In genomic region chr3:38753446-38754205, GRCm38 (mm10) we compare ENCODE assay signal across 23 mouse cellular contexts.
DNase-seq lines count a peak whose midpoint lies in the region; ATAC-seq and TF ChIP-seq lines count a peak whose summit lies in the region.
"Had no signal": no experiment of that assay in that cellular context is flagged by ENCODE, and none has a peak within 500 bp of the region (broad histone marks: within the 10 kb centered on the region; RNA-seq: fewer than 3 reads in every experiment).

No protein-coding gene starts in this region.

- no peak for ATAC-seq in forebrain, postnatal 0 days
- ATAC-seq in kidney, embryonic 16.5 days (ENCODE audit: low FRiP score, low TSS enrichment): 0 out of 2 replicates have a peak, but pooled peaks have one; percentile 27
- ATAC-seq in midbrain, embryonic 15.5 days (replicated peaks): peak; percentile 52
- ATAC-seq: intestine, postnatal 0 days had no signal

- peak overlapping the region; percentile 22; the same call in 1 of the 2 replicates for H3K27ac ChIP-seq in forebrain, embryonic 10.5 days
- H3K27ac ChIP-seq in forebrain, postnatal 0 days (ENCODE audit: low read depth, low read length): no peak overlapping the region
- no peak overlapping the region for H3K27ac ChIP-seq in kidney, embryonic 16.5 days (ENCODE audit: low read length)
- no peak overlapping the region for H3K27ac ChIP-seq in kidney, adult 2 months (ENCODE audit: insufficient read depth, low read depth, low read length)
- H3K27ac ChIP-seq in midbrain, embryonic 15.5 days: peak overlapping the region; percentile 34; the same call in 1 of the 2 replicates
- H3K27ac ChIP-seq: heart, embryonic 13.5 days; limb, embryonic 12.5 days; liver, embryonic 13.5 days; lung, embryonic 15.5 days; macrophage; stomach, embryonic 15.5 days had no signal

- peaks cover 3% of the 10 kb centered on the region; the same call in 1 of the 2 replicates for H3K9me3 ChIP-seq in forebrain, embryonic 10.5 days
- H3K9me3 ChIP-seq in forebrain, postnatal 0 days (ENCODE audit: low read length): no peaks in the 10 kb centered on the region
- no peaks in the 10 kb centered on the region for H3K9me3 ChIP-seq in kidney, embryonic 16.5 days (ENCODE audit: low read length)
- no peaks in the 10 kb centered on the region for H3K9me3 ChIP-seq in midbrain, embryonic 15.5 days
- H3K9me3 ChIP-seq: heart, embryonic 13.5 days; limb, embryonic 12.5 days; liver, embryonic 13.5 days; lung, embryonic 15.5 days; stomach, embryonic 15.5 days had no signal

- H3K4me1 ChIP-seq in forebrain, embryonic 10.5 days: peaks cover 17% of the 10 kb centered on the region
- H3K4me1 ChIP-seq in forebrain, postnatal 0 days (ENCODE audit: insufficient read depth): no peaks in the 10 kb centered on the region
- peaks cover 14% of the 10 kb centered on the region for H3K4me1 ChIP-seq in kidney, embryonic 16.5 days (ENCODE audit: insufficient read depth, low read length)
- no peaks in the 10 kb centered on the region for H3K4me1 ChIP-seq in kidney, adult 2 months (ENCODE audit: control insufficient read depth, insufficient read depth, low read length)
- H3K4me1 ChIP-seq in midbrain, embryonic 15.5 days: peaks cover 12% of the 10 kb centered on the region
- H3K4me1 ChIP-seq: heart, embryonic 13.5 days; limb, embryonic 12.5 days; liver, embryonic 13.5 days; lung, embryonic 15.5 days; stomach, embryonic 15.5 days had no signal

- no peak overlapping the region for H3K4me2 ChIP-seq in forebrain, postnatal 0 days (ENCODE audit: low read depth)
- no peak overlapping the region for H3K4me2 ChIP-seq in kidney, embryonic 16.5 days (replicated peaks; ENCODE audit: low read depth, low read length)
- H3K4me2 ChIP-seq in midbrain, embryonic 15.5 days: no peak overlapping the region
- H3K4me2 ChIP-seq: heart, embryonic 13.5 days; limb, embryonic 12.5 days; liver, embryonic 13.5 days; lung, embryonic 15.5 days; stomach, embryonic 15.5 days had no signal

- no peak for TF ChIP-seq POLR2A in kidney, adult 2 months (IDR thresholded peaks at IDR 0.05; ENCODE audit: low read depth, low read length)

- H3K27me3 ChIP-seq in forebrain, embryonic 10.5 days (ENCODE audit: poor library complexity, severe bottlenecking): no peaks in the 10 kb centered on the region
- H3K27me3 ChIP-seq in forebrain, postnatal 0 days (ENCODE audit: insufficient read depth, low read length): no peaks in the 10 kb centered on the region
- H3K27me3 ChIP-seq in kidney, embryonic 16.5 days (ENCODE audit: insufficient read depth, low read length): no peaks in the 10 kb centered on the region
- no peaks in the 10 kb centered on the region for H3K27me3 ChIP-seq in kidney, adult 2 months (replicated peaks; ENCODE audit: control insufficient read depth, insufficient read depth, low read length)
- no peaks in the 10 kb centered on the region for H3K27me3 ChIP-seq in midbrain, embryonic 15.5 days (replicated peaks)
- H3K27me3 ChIP-seq: CH12.LX; heart, embryonic 13.5 days; limb, embryonic 12.5 days; liver, embryonic 13.5 days; lung, embryonic 15.5 days; stomach, embryonic 15.5 days had no signal

- no peak overlapping the region for H3K9ac ChIP-seq in forebrain, postnatal 0 days
- no peak overlapping the region for H3K9ac ChIP-seq in kidney, embryonic 16.5 days (replicated peaks; ENCODE audit: low read length)
- H3K9ac ChIP-seq in midbrain, embryonic 15.5 days: no peak overlapping the region
- H3K9ac ChIP-seq: heart, embryonic 13.5 days; limb, embryonic 12.5 days; liver, embryonic 13.5 days; lung, embryonic 15.5 days; stomach, embryonic 15.5 days had no signal

- 85% methylated on average over 2 of the region's 2 CpGs for WGBS in forebrain, embryonic 10.5 days
- 86% methylated on average over 2 of the region's 2 CpGs for WGBS in forebrain, postnatal 0 days
- WGBS in kidney, embryonic 16.5 days: 65% methylated on average over 2 of the region's 2 CpGs
- WGBS in kidney, adult 2 months: 69% methylated on average over 2 of the region's 2 CpGs
- 81% methylated on average over 2 of the region's 2 CpGs for WGBS in midbrain, embryonic 15.5 days

- TF ChIP-seq CTCF in forebrain, postnatal 0 days (IDR thresholded peaks at IDR 0.05; ENCODE audit: low read depth): no peak
- TF ChIP-seq CTCF in kidney, adult 2 months (conservative IDR thresholded peaks at IDR 0.05; ENCODE audit: insufficient read depth, insufficient read length, low read depth, low read length): no peak

- DNase-seq in forebrain, embryonic 10.5 days (ENCODE audit: extremely low spot score, low spot score): no peak
- no peak for DNase-seq in forebrain, postnatal 0 days
- DNase-seq in kidney, adult 2 months: no peak
- DNase-seq in NIH3T3 (ENCODE audit: low read depth): peak; percentile 42
- DNase-seq in spleen, postnatal 14 days (ENCODE audit: low spot score in 2 of 2): no peak
- no peak for DNase-seq in cerebellum, adult 18-20 months
- DNase-seq: adrenal gland, adult 8-10 months; cerebellum, adult 11-12 months; cerebellum, postnatal 36 days; heart, adult 11 months; heart, postnatal 4 days; kidney, postnatal 25 days; liver, embryonic 13.5 days had no signal

- H3K4me3 ChIP-seq in forebrain, embryonic 10.5 days: no peak overlapping the region
- H3K4me3 ChIP-seq in forebrain, postnatal 0 days (ENCODE audit: low read depth, low read length): no peak overlapping the region
- H3K4me3 ChIP-seq in kidney, embryonic 16.5 days (ENCODE audit: low read length): no peak overlapping the region
- H3K4me3 ChIP-seq in kidney, adult 2 months (ENCODE audit: insufficient read depth, low read depth, low read length): no peak overlapping the region
- no peak overlapping the region for H3K4me3 ChIP-seq in midbrain, embryonic 15.5 days
- H3K4me3 ChIP-seq: erythroblast, embryonic 14.5 days; heart, embryonic 13.5 days; limb, embryonic 12.5 days; liver, embryonic 13.5 days; lung, embryonic 15.5 days; stomach, embryonic 15.5 days had no signal

- no peaks in the 10 kb centered on the region for H3K36me3 ChIP-seq in forebrain, embryonic 10.5 days (replicated peaks)
- H3K36me3 ChIP-seq in forebrain, postnatal 0 days (ENCODE audit: insufficient read depth): no peaks in the 10 kb centered on the region
- H3K36me3 ChIP-seq in kidney, embryonic 16.5 days (ENCODE audit: insufficient read depth, low read length): no peaks in the 10 kb centered on the region
- no peaks in the 10 kb centered on the region for H3K36me3 ChIP-seq in kidney, adult 2 months (ENCODE audit: control insufficient read depth, insufficient read depth, low read length)
- no peaks in the 10 kb centered on the region for H3K36me3 ChIP-seq in midbrain, embryonic 15.5 days (replicated peaks)
- H3K36me3 ChIP-seq: heart, embryonic 13.5 days; limb, embryonic 12.5 days; liver, embryonic 13.5 days; lung, embryonic 15.5 days; stomach, embryonic 15.5 days had no signal

Comparison
In these comparisons a context has a peak if more than half of its experiments do, and no peak if none do; other contexts are left out.
1. H3K27ac ChIP-seq: peak in forebrain, embryonic 10.5 days (single experiment) and midbrain, embryonic 15.5 days (single experiment); none in forebrain, postnatal 0 days (single experiment), kidney, embryonic 16.5 days (single experiment) and kidney, adult 2 months (single experiment).